Mouse (Mus musculus) A20 (cell line): Measurements from ENCODE around the gene Mettl21e.
"Not testable (repeated sequence)": the region's sequence is repeated elsewhere in the genome, so short reads cannot be mapped to it uniquely, and the experiment has no call there.

Experiments
- DNase-seq: peaks from one replicate; pipeline ENCODE4 v3.0.0-alpha.2; 2011; ENCODE audit warnings: low read depth, low spot score

The Mettl21e gene

DNA sequence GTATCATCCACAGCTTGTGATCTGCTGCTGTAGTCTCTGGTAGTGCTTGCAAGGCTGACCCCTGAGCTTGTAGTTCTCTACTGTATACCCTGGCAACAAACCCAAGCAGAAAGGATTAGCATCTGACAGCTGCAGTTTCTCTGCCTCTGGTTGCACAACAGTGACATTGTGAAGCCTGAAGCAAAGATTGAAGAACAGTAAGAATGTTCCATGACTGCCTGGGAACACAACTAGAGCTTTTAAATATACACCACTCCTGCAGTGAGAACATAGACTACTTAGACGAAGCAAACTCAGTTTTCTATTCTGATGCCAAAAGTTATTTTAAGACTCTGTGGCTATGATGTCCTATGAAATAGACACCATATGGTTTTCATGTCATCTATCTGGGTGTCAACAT is at the start of gene Mettl21e:
Mettl21e (minus strand) TSS at position 86 of the 400 bp plus-strand sequence.
- no peak for DNase-seq

DNA sequence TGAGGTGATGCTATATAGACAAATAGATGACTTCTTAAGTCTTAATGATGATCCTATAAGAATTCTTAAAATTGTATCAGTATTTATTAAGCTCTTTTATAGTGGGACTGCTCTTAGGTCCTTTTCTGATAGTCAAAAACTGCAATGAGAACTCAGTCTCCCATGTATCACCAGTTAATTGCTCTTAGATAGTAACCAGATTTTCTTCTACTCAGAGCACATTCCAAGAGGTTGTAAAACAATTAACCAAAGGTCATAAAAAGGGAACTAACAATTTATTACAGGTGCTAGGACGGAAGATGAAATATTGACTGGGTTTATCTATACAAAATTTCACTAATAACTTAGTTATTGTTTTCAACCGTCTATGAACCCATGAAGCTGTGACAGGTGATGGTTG is 21.7 kb upstream of the Mettl21e start:
- not testable (repeated sequence) for DNase-seq

- DNase-seq: no peak
Measured at GRCm38 (mm10) chr1:44239969-44240368, 21.2 kb upstream of the Mettl21e start.

GRCm38 (mm10) chr1:44237305-44237704 is 18.5 kb upstream of the Mettl21e start:
- DNase-seq: peak; percentile 21

GRCm38 (mm10) chr1:44235311-44235710 is 16.6 kb upstream of the Mettl21e start:
- no peak for DNase-seq

DNA sequence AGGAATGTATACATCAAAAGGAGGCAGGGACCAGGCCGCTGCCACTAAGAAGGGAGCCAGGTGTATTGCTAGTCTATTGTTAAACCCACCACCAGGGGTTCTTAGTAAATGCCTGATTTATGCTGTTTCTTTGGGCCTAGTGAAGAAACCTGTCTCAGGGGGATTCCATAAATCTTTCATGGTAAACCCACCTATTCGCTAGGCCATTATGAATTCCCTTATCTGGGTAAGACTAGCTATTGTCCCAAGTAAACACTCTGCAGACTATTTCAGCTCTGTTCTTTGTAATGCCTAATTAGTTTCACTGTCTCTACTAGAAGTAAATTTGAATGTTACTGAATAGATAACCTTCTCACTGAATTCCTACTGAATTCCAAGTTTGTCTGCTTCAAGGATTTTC is 15.8 kb upstream of the Mettl21e start:
- DNase-seq: not testable (repeated sequence)

GRCm38 (mm10) chr1:44229044-44229443 is 10.3 kb upstream of the Mettl21e start:
- peak; percentile 35 for DNase-seq

GRCm38 (mm10) chr1:44217118-44217517 is 1.6 kb downstream of the Mettl21e start:
- no peak for DNase-seq

GRCm38 (mm10) chr1:44216352-44217116 is 2.2 kb downstream of the Mettl21e start:
- DNase-seq: no peak

DNA sequence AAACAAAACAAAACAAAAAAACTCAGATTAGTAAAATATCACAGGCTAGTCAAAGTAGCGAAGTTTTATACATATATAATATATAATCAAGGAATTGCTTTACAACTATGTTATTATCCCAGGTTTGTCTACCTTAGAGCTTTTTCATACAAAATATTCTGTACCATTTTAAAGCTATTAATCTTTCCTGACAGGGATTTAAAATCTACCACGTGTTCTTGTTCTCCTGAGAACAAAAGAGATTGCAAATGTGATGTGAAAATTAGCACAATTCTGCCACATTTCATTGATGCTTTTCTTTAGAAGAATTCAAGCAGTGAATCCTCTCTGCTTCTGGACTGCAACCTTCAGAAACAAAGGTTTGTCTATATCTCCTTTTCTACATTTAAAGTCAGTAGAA is 4.3 kb downstream of the Mettl21e start:
- no peak for DNase-seq

DNA sequence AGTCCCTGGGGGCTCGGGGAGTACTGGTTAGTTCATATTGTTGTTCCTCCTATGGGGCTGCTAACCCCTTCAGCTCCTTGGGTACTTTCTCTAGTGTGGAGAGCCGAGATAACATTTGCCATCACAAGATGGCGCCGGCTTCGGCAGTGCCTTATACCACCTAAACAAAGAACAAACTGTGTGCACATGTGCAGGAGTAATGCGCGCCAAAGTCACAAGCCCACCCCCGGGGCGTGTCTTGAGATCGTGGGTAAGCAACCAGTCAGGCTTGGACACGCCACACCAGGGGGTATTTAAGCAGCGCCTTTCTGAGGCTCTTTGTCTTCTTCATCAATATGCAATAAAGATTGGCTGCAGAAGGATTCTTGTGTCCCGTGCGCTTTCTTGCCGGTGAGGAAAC is 15.9 kb downstream of the Mettl21e start:
- DNase-seq: no peak

DNA sequence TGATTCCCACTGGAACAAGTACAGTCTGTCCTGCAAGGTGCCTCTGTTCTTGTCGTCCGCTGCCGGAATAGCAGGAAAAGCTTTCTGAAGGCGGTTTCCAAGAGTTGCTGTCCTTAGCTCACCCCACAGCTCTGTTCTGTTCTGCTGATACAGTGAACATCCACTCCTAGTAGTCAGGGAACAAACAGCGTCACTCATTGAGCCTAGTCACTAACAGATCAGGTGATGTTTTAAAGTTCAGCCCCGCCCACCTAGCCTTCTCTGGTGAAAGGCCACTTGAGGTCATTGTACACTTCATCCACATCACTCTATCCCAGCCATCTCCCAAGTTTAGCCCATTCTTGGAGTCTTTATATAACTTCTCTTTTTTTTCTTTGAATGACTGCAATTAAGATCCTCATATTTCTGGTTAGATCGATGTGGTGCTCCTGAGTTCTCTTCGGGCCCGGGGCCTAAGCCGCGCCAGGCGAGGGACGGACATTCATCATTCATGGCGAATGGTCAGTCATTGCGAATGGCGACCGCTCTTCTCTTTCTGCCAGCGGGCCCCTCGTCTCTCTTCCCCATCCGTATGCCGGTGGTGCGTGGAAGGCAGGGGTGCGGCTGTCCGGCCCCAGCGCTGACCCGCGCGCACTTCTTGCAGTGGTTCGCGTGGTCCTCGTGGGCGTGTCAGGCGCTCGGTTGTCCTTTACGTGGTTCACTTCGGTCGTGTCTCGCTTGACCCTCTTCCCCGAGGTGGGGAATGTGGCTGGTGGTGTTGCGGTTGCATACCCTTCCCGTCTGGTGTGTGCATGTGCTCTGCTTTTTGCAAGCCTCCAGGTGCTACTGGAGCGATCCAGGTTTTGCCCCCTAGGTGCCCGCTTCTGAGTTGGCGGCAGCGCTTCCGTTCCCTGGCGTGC is 20.2 kb downstream of the Mettl21e start:
- no peak for DNase-seq

GRCm38 (mm10) chr1:44186396-44186795 is 32.4 kb downstream of the Mettl21e start:
- no peak for DNase-seq

DNA sequence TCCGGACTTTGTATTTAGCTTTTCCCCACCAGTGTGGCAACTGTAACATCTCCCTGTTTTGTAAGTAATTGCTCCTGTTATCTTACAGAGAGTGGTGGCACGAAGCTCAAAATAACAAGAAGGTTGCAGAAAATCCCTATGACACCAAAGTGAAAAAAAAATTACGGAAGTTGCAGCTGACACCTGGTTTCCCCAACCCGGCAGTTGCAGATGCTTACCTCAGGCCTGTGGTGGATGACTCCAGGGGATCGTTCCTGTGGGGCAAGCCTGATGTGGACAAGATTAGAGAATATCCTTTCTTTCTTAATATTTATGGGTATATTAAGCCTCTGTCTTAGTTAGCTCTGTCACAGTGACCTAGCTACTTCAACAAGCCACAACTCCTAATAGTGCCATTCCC is 40.7 kb downstream of the Mettl21e start:
- DNase-seq: peak; percentile 15

DNA sequence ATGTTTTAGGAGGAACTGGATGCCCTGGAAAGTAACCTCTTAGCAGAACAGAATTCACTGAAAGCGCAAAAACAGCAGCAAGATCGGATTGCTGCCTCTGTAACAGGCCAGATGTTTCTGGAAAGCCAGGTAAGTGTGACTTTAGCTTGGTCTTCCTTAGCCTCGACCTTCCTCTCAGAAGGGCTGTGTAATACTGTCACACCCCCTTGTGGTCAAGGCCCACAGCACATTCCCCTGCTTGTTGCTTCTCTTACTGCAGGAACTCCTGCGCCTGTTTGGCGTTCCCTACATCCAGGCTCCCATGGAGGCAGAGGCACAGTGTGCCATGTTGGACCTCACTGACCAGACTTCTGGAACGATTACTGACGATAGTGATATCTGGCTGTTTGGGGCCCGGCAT is 44.9 kb downstream of the Mettl21e start:
- peak; percentile 36 for DNase-seq

GRCm38 (mm10) chr1:44172656-44173055 is 46.1 kb downstream of the Mettl21e start:
- DNase-seq: no peak

GRCm38 (mm10) chr1:44167859-44168383 is 50.8 kb downstream of the Mettl21e start:
- no peak for DNase-seq

DNA sequence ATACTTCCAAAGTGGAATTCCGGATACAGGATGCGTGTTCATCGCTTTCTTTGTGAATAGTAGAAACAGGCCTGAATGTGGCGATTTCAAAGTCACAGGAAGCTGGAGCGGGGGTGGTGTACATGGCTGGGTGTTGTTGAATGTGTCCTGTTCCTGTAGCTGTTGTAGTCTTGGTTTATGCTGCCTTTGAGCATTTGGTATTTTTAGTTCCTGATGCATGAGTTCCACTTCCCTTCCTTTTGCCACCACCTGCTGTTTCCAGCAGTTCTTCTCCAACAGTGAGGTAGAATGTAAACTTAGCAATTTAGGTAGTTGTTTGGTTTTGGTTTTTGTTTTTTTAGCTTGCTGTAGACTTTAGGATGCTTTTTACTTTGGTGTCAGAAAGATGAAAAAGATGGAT is 56.4 kb downstream of the Mettl21e start:
- DNase-seq: peak; percentile 72

DNA sequence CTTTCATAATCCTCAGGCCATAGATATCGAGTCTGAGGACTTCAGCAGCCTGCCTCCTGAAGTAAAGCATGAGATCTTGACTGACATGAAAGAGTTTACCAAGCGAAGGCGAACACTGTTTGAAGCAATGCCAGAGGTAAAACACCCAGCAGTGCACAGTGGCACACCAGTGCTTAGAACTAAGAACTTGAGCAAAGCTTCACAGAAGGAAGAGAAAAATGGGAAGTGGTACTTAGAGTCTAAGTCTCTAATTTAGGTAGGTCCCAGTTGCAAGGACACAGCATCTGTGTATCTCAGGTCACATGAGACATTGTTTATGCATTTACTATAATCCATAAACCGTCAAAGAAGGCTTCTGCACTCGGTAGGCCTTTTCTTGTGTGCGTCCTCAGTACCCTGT is 56.9 kb downstream of the Mettl21e start:
- peak; percentile 73 for DNase-seq

GRCm38 (mm10) chr1:44158317-44158716 is 60.4 kb downstream of the Mettl21e start:
- DNase-seq: no peak

GRCm38 (mm10) chr1:44155287-44155686 is 63.5 kb downstream of the Mettl21e start:
- DNase-seq: peak; percentile 60
